Mouse (Mus musculus): Measurements from ENCODE around the gene Arsb.

GRCm38 (mm10) chr13:93793643-93794182, 22.3 kb downstream of the Arsb start:
- TF ChIP-seq CTCF (IDR thresholded peaks at IDR 0.05; ENCODE audit: low read depth) (no peak), EP300 (IDR thresholded peaks at IDR 0.05; ENCODE audit: low read depth) (no peak)

All from liver, postnatal 0 days (tissue).